In the genomic region with DNA sequence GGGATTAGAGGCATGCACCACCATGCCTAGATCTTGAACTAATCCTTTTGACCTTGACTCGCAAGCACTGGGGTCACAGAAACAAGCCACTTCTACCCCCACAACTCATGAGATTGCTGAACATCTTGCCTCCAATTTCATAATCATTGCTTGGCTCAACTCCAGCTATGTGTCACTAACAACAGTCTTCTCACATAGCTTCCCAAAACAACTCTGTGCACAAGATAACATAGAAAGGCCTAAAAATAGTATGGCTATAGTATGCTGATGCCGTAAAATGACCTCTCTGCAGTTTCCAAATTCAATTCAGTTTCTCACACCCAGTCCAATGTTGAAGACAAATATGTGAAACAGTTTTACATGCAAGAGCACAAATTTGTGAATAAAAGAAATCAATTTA, we compare ENCODE assay signal across 21 mouse cellular contexts. TPM values are rescaled to one million over a fixed set of nuclear protein-coding genes. Genes with fewer than 3 reads are reported as not detected.
A peak's percentile ranks its signal among the peaks of the same experiment; 100 is the strongest.
DNase-seq lines count a peak whose midpoint lies in the region; ATAC-seq and TF ChIP-seq lines count a peak whose summit lies in the region.
"Had no signal": no experiment of that assay in that cellular context is flagged by ENCODE, and none has a peak within 500 bp of the region (broad histone marks: within the 10 kb centered on the region; RNA-seq: fewer than 3 reads in every experiment).

No protein-coding gene starts in this region.

- no peaks in the 10 kb centered on the region for H3K36me3 ChIP-seq in heart, embryonic 14.5 days (ENCODE audit: control insufficient read depth, insufficient read depth, low read length)
- no peaks in the 10 kb centered on the region for H3K36me3 ChIP-seq in MEL (ENCODE audit: control insufficient read depth in 1 of 2, insufficient read depth in 2 of 2, low read length in 2 of 2)
- no peaks in the 10 kb centered on the region for H3K36me3 ChIP-seq in midbrain, embryonic 16.5 days (ENCODE audit: control insufficient read depth, insufficient read depth, low read length)
- H3K36me3 ChIP-seq: embryonic facial prominence, embryonic 12.5 days; G1E; hindbrain, embryonic 12.5 days; neural tube, embryonic 13.5 days had no signal

- no peak overlapping the region for H3K4me3 ChIP-seq in heart, embryonic 14.5 days (ENCODE audit: control insufficient read depth in 1 of 2, insufficient read depth in 1 of 2, low read depth in 1 of 2, low read length in 2 of 2)
- no peak overlapping the region for H3K4me3 ChIP-seq in MEL (ENCODE audit: control insufficient read depth in 1 of 2, insufficient read depth in 1 of 2, low read depth in 2 of 2, low read length in 2 of 2)
- no peak overlapping the region for H3K4me3 ChIP-seq in midbrain, embryonic 16.5 days (ENCODE audit: low read depth, low read length)
- H3K4me3 ChIP-seq: embryonic facial prominence, embryonic 12.5 days; erythroblast, embryonic 14.5 days; forebrain, embryonic 13.5 days; hindbrain, embryonic 12.5 days; neural tube, embryonic 13.5 days had no signal

- peak; percentile 77; the same call in 1 of the 2 replicates for ATAC-seq in heart, embryonic 14.5 days (ENCODE audit: insufficient number of reproducible peaks, insufficient read depth, low FRiP score, low read depth)
- ATAC-seq in midbrain, embryonic 16.5 days = no peak
- ATAC-seq: forebrain, embryonic 13.5 days had no signal

- H3K4me2 ChIP-seq in heart, embryonic 14.5 days (ENCODE audit: low read length) = no peak overlapping the region
- H3K4me2 ChIP-seq in midbrain, embryonic 16.5 days (ENCODE audit: low read length) = no peak overlapping the region
- H3K4me2 ChIP-seq: embryonic facial prominence, embryonic 12.5 days; forebrain, embryonic 13.5 days; hindbrain, embryonic 12.5 days; midbrain, embryonic 11.5 days; neural tube, embryonic 13.5 days had no signal

- TF ChIP-seq POLR2A in MEL (IDR thresholded peaks at IDR 0.05; ENCODE audit: control insufficient read depth in 1 of 2, insufficient read depth in 1 of 2, low read depth in 1 of 2, low read length in 2 of 2, poor library complexity in 1 of 2) = no peak

- no peaks in the 10 kb centered on the region for H3K27me3 ChIP-seq in heart, embryonic 14.5 days (ENCODE audit: control insufficient read depth, insufficient read depth, low read length)
- H3K27me3 ChIP-seq in MEL (ENCODE audit: control insufficient read depth in 1 of 2, insufficient read depth in 2 of 2, low read length in 2 of 2) = peaks cover 2 to 4% of the 10 kb centered on the region in 2 experiments; a peak in 3 of 4 replicates
- no peaks in the 10 kb centered on the region for H3K27me3 ChIP-seq in midbrain, embryonic 16.5 days (ENCODE audit: control insufficient read depth, insufficient read depth, low read depth, low read length)
- H3K27me3 ChIP-seq: embryonic facial prominence, embryonic 12.5 days; forebrain, embryonic 13.5 days; hindbrain, embryonic 12.5 days; neural tube, embryonic 13.5 days had no signal

- DNase-seq in adrenal gland, postnatal 14 days = peak; percentile 10
- DNase-seq in adrenal gland, postnatal 4 days (ENCODE audit: low spot score in 2 of 2) = no peak
- no peak for DNase-seq in heart, postnatal 4 days
- peak; percentile 7 for DNase-seq in MEL (ENCODE audit: low read depth, low spot score)
- peak; percentile 22 to 32 for DNase-seq in heart, postnatal 10 days
- no peak for DNase-seq in gastrocnemius, postnatal 25 days
- DNase-seq: cerebellum, adult 9-11 months; gastrocnemius, postnatal 36 days; kidney, adult 18-20 months; kidney, postnatal 14 days; left cerebral cortex, postnatal 4 days; liver had no signal

- peak overlapping the region; percentile 65 to 81 for H3K27ac ChIP-seq in heart, embryonic 14.5 days (replicated peaks in 1 of 2; ENCODE audit: control insufficient read depth in 1 of 2, insufficient read depth in 1 of 2, low read depth in 2 of 2, low read length in 2 of 2)
- no peak overlapping the region for H3K27ac ChIP-seq in MEL (ENCODE audit: control insufficient read depth, low read depth, low read length)
- H3K27ac ChIP-seq in midbrain, embryonic 16.5 days (ENCODE audit: low read length) = no peak overlapping the region
- H3K27ac ChIP-seq: embryonic facial prominence, embryonic 12.5 days; forebrain, embryonic 13.5 days; hindbrain, embryonic 12.5 days; neural tube, embryonic 13.5 days had no signal

- no peak for TF ChIP-seq EP300 in MEL (IDR thresholded peaks at IDR 0.05; ENCODE audit: low read depth in 1 of 2, low read length in 2 of 2)

- H3K4me1 ChIP-seq in heart, embryonic 14.5 days (ENCODE audit: control insufficient read depth in 2 of 2, insufficient read depth in 2 of 2, low read length in 2 of 2) = peaks cover 0 to 30% of the 10 kb centered on the region in 2 experiments; a peak in 2 of 4 replicates
- H3K4me1 ChIP-seq in MEL (ENCODE audit: control insufficient read depth in 1 of 2, insufficient read depth in 2 of 2, low read length in 2 of 2) = no peaks in the 10 kb centered on the region
- H3K4me1 ChIP-seq in midbrain, embryonic 16.5 days (ENCODE audit: control insufficient read depth, insufficient read depth, low read length) = no peaks in the 10 kb centered on the region
- H3K4me1 ChIP-seq: embryonic facial prominence, embryonic 12.5 days; forebrain, embryonic 13.5 days; hindbrain, embryonic 12.5 days; neural tube, embryonic 13.5 days had no signal

- no peak for TF ChIP-seq RAD21 in MEL (IDR thresholded peaks at IDR 0.05; ENCODE audit: low read depth, low read length)

- no peaks in the 10 kb centered on the region for H3K79me2 ChIP-seq in MEL (ENCODE audit: control insufficient read depth, insufficient read depth, low read length, poor library complexity)

- no peaks in the 10 kb centered on the region for H3K9me3 ChIP-seq in heart, embryonic 14.5 days (ENCODE audit: control insufficient read depth, low read length)
- H3K9me3 ChIP-seq in MEL (replicated peaks; ENCODE audit: insufficient read depth, low read length) = no peaks in the 10 kb centered on the region
- no peaks in the 10 kb centered on the region for H3K9me3 ChIP-seq in midbrain, embryonic 16.5 days (replicated peaks; ENCODE audit: control insufficient read depth, low read length, poor library complexity, severe bottlenecking)
- H3K9me3 ChIP-seq: embryonic facial prominence, embryonic 12.5 days; forebrain, embryonic 13.5 days; G1E; hindbrain, embryonic 12.5 days; neural tube, embryonic 13.5 days had no signal

- no peak for TF ChIP-seq CTCF in MEL (IDR thresholded peaks at IDR 0.05 in 2 of 3, conservative IDR thresholded peaks at IDR 0.05 in 1 of 3; ENCODE audit: control insufficient read depth in 1 of 3, insufficient read depth in 1 of 3, low read depth in 2 of 3, low read length in 3 of 3, poor library complexity in 1 of 3, severe bottlenecking in 1 of 3)

- WGBS in heart, embryonic 14.5 days = 15% methylated on average over 2 of the region's 2 CpGs
- WGBS in midbrain, embryonic 16.5 days = 83% methylated on average over 2 of the region's 2 CpGs

- intact Hi-C loops in heart, postnatal 10 days (cut with DNase I) = no loop called here

- no peak overlapping the region for H3K9ac ChIP-seq in heart, embryonic 14.5 days (ENCODE audit: low read length)
- no peak overlapping the region for H3K9ac ChIP-seq in MEL (ENCODE audit: control insufficient read depth, low read depth, low read length, poor library complexity, severe bottlenecking)
- no peak overlapping the region for H3K9ac ChIP-seq in midbrain, embryonic 16.5 days (ENCODE audit: low read depth, low read length)
- H3K9ac ChIP-seq: embryonic facial prominence, embryonic 12.5 days; forebrain, embryonic 13.5 days; hindbrain, embryonic 12.5 days; neural tube, embryonic 13.5 days had no signal

TF ChIP-seq in MEL, 35 proteins besides CTCF, POLR2A, EP300 and RAD21:
- TF ChIP-seq HCFC1 (IDR thresholded peaks at IDR 0.05; ENCODE audit: low read depth, low read length) = no peak
- no peak for TF ChIP-seq POLR2AphosphoS5 (IDR thresholded peaks at IDR 0.05; ENCODE audit: borderline replicate concordance, low read depth, low read length)
- no peak for TF ChIP-seq UBTF (IDR thresholded peaks at IDR 0.05; ENCODE audit: borderline replicate concordance, insufficient read depth, low read depth, low read length)
- no peak for TF ChIP-seq TCF12 (IDR thresholded peaks at IDR 0.05; ENCODE audit: low read depth, low read length)

RNA-seq across cellular contexts. Expression of a gene that starts 56.9 kb away (rescaled TPM):
- 25.7 and 27.2 TPM in 2 replicates for total RNA-seq in adrenal gland, postnatal 14 days (2021)
- total RNA-seq in adrenal gland, postnatal 4 days (2021) = 10 to 100 TPM; 36.8 to 46.8 TPM
- polyA plus RNA-seq in heart, embryonic 14.5 days (2014; fragmentation: Nextera tagmentation; extraction: Ambion mirVana) = 75.8 and 82.9 TPM in 2 replicates
- total RNA-seq in heart, postnatal 4 days (2021) = 10 to 100 TPM; 28.4 to 31.9 TPM
- total RNA-seq in MEL (2012; rRNA removed) = not detected in 2 replicates
- not detected for polyA plus RNA-seq in MEL (2012; ENCODE audit: insufficient read depth in 1 of 2, insufficient read length in 2 of 2, low read depth in 1 of 2, low replicate concordance in 2 of 2, missing spikeins in 1 of 2)
- 10 to 100 TPM; 16.5 to 17.6 TPM for total RNA-seq in heart, postnatal 10 days (2021)
- total RNA-seq in gastrocnemius, postnatal 25 days (2021) = 1 to 10 TPM; 3.0 to 4.7 TPM
- polyA plus RNA-seq in midbrain, embryonic 16.5 days (2015; fragmentation: Nextera tagmentation; extraction: Ambion mirVana) = 30.8 and 39.8 TPM in 2 replicates
- polyA plus RNA-seq: G1E had no signal

Comparison
In these comparisons a context has a peak if more than half of its experiments do, and no peak if none do; other contexts are left out.
1. DNase-seq: peak in adrenal gland, postnatal 14 days (single experiment), MEL (single experiment) and heart, postnatal 10 days (2 of 2); none in adrenal gland, postnatal 4 days (0 of 2), heart, postnatal 4 days (single experiment) and gastrocnemius, postnatal 25 days (single experiment).
2. H3K27ac ChIP-seq: peak in heart, embryonic 14.5 days (2 of 2); none in MEL (single experiment) and midbrain, embryonic 16.5 days (single experiment).